Mouse (Mus musculus): Measurements from ENCODE around the gene Tap1. TPM values are rescaled to one million over a fixed set of nuclear protein-coding genes. Genes with fewer than 3 reads are reported as not detected.
"Not testable (repeated sequence)": the region's sequence is repeated elsewhere in the genome, so short reads cannot be mapped to it uniquely, and the experiment has no call there.

The Tap1 gene
- total RNA-seq, 2 experiments from 2014 or later, result 4.4 to 5.4 TPM

DNA sequence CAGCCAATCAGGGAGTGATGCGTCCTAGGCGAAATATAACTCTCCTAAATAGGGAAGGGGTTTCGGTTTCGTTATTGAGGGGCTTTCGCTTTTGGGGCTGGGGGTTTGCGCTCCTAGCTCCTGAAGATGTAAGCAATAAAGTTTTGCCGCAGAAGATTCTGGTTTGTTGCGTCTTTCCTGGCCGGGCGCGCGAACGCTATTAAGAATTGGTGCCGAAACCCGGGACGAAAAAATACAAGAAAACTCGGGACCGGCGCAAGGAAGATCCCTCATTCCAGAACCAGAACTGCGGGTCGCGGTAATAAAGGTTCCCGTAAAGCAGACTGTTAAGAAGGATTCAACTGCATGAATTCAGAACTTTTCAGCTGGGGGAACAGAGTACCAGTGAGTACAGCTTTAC, 38.6 kb downstream of the Tap1 start:
- DNase-seq (ENCODE audit: low spot score in 2 of 2), result not testable (repeated sequence)

DNA sequence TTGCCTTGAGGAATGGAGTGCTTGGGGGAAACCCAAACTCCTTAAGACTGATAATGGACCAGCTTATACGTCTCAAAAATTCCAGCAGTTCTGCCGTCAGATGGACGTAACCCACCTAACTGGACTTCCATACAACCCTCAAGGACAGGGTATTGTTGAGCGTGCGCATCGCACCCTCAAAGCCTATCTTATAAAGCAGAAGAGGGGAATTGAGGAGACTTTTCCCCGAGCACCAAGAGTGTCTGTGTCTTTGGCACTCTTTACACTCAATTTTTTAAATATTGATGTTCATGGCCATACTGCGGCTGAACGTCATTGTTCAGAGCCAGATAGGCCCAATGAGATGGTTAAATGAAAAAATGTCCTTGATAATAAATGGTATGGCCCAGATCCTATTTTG, 43.6 kb downstream of the Tap1 start:
- DNase-seq (ENCODE audit: low spot score in 2 of 2), result not testable (repeated sequence)

DNA sequence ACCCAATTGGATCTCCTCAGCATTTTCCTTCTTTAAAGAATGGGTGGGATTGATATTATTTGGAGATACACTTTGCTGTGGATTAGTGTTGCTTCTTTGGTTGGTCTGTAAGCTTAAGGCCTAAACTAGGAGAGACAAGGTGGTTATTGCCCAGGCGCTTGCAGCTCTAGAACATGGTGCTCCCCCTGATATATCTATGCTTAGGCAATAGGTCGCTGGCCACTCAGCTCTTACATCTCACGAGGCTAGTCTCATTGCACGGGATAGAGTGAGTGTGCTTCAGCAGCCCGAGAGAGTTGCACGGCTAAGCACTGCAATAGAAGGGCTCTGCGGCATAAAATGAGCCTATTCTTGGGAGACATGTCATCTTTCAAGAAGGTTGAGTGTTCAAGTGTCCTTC, 44.7 kb downstream of the Tap1 start:
- not testable (repeated sequence) for DNase-seq (ENCODE audit: low spot score in 2 of 2)

DNA sequence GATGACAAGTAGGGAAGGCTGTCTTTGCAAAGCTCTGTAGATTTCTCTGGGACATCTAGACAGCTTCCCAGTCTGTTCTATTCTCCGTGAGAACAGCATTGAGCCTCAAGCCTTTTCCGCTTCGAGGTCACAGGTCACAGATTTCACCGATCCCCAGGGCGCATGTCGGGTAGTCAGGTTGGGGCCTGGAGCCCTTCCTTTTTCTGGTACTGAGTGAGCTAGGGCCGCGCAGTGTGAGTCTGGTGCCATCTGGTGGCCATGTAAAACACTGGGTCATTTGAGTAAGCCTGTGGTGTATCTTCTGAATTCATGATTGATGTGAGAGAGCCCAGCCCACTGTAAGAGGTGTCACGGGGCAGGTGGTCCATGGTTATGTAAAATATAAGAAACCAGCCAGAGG, 47.6 kb downstream of the Tap1 start:
- peak; percentile 34 to 67 for DNase-seq (ENCODE audit: low spot score in 2 of 2)

DNA sequence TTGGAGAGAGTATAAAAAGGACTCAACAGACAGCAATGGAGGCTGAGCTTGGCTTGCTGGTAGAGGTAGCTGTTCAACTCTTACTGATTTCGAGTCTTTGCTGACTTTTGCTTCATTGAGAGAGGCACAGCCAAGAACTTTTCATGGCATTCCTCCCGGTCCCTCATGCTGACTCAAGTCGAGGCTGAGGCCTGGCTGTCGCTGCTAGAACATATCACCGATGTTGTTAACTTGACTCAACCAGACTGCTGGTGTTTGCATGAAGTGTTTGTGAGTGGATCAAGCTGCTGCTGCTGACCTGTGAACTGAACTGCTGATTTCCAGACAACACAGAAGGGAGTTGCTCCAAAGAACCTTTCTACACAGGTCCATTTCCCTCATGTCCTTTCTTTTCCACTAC, 49.3 kb downstream of the Tap1 start:
- DNase-seq (ENCODE audit: low spot score in 2 of 2), result no peak

DNA sequence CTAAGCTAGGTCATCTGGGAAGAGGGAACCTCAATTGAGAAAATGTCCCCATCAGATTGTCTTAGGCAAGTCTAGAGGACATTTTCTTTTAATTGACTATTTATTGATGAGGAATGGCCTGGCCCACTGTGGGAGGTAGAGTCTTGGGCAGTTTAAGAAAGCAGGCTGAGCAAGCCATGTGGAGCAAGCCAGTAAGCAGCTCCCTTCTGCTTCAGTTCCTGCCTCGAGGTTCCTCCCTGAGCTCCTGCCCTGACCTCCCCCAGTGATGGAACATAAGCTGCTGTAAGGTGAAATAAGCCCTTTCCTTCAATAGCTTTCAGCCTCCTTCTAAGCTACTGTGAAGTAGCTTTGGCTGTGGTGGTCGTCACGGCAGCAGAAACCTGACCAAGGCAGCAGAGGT, 50.4 kb downstream of the Tap1 start:
- no peak for DNase-seq (ENCODE audit: low spot score in 2 of 2)

DNA sequence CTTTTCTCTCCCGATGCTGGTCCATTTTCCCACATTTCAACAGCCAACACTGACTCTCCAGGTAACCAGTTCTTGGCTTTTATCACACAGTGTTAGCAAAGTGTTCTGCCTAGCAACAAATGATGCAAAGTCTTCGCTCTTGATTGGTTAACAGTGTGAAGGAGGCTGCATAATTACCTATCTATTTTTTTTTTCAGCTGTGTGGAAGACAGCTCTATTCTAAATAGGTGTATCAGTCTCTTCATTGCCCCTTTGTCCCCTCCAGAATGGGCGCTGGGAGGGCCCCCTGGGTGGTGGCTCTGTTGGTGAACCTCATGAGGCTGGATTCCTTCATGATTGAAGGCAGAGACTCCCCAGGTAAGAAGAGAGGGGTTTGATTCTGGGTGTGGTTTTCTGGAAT, 51.4 kb downstream of the Tap1 start, which contains the start of gene H2-Ob:
TSS of gene H2-Ob (plus strand) at position 198 of the 400 bp plus-strand sequence.
- no peak for DNase-seq (ENCODE audit: low spot score in 2 of 2)

DNA sequence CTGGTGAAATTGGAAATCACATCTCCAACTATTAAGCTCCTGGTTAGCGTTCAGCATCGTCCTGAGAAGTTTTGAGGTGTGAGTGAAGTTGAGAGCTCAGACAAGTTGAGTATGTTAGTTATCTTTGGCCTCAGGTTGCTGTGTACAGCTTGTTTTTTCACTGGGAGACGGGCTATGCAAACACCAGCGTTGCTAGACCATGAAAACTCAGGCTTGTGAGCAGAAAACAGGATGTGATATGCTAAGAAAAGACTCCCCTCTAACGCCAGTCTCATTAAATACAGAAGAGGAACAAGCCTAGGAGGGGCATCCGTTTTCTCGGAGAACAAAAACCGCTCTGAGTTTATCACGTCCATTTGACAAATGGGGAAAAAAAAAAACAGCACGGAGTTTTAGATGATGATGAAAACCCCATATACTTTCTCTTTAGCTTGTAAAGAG, 52.3 kb downstream of the Tap1 start:
- DNase-seq (ENCODE audit: low spot score in 2 of 2), result no peak

DNA sequence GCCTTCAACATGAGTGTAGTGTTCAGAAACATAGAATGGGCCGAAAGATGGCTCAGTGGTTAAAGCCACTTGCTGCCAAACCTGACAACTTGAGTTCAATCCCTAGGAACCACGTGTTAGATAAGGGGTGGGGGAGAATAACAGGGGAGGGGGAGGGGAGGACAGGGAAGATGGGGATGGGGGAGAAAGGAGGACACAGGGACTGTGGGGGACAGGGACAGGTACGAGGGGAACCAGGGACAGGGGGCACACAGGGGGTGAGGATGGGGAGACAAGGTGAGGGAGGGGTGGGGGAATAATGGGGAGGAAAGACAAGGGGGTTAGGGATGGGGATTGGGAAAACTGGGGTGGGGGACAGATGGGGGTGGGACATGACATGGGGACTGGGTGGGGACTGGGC, 53.0 kb downstream of the Tap1 start:
- no peak for DNase-seq (ENCODE audit: low spot score in 2 of 2)

DNA sequence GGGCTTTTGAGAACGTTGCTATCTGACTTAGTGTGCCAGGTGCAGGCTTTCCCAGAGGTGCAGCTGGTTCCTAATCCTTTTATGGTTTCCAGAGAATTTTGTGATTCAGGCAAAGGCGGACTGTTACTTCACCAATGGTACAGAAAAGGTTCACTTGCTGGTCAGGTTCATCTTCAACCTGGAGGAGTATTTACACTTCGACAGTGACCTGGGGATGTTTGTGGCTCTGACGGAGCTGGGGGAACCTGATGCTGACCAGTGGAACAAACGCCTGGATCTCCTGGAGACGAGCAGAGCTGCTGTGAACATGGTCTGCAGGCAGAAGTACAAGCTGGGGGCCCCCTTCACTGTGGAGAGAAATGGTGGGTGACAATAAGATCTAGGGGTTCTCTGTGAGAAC, 53.6 kb downstream of the Tap1 start:
- DNase-seq (ENCODE audit: low spot score in 2 of 2), result no peak

DNA sequence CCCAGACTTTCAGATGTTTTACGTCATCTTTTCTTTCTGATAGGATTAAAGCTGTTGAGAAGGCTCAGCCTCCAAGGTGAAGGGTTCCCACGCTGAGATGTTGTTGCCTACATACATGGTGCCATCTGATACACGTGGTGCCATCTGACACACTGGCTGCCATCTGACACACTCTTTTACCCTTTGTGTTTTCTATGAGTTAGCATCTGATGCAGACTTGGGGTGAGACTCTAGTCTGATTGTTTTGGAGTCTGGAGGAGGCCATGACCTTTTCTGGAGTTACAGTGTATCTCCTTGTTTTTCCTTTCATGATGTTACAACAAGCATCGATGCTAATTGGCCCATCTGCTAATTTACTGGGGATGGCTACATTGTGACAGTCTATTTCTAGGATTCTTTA, 57.3 kb downstream of the Tap1 start:
- DNase-seq (ENCODE audit: low spot score in 2 of 2), result no peak

Other genes with a start within 250 kb of the Tap1 start
- gene Pfdn6, start 247.2 kb upstream of the Tap1 start, total RNA-seq (2021), result 10 to 100 TPM; 73.2 to 74.5 TPM
- 10 to 100 TPM; 18.8 to 20.0 TPM for gene Wdr46, start 246.9 kb upstream of the Tap1 start, total RNA-seq (2021)
- 1 to 10 TPM; 3.8 to 4.5 TPM for gene B3galt4, start 236.1 kb upstream of the Tap1 start, total RNA-seq (2021)
- gene Vps52, start 231.7 kb upstream of the Tap1 start, total RNA-seq (2021), result 10 to 100 TPM; 37.4 to 38.6 TPM
- gene Rps18, start 231.6 kb upstream of the Tap1 start, total RNA-seq (2021), result 100 to 1,000 TPM; 863 to 945 TPM
- 10 to 100 TPM; 38.8 to 51.5 TPM for gene H2-K1, start 187.2 kb upstream of the Tap1 start, total RNA-seq (2021)
- 10 to 100 TPM; 19.3 to 20.9 TPM for gene Ring1, start 162.9 kb upstream of the Tap1 start, total RNA-seq (2021)
- gene H2-Ke6, start 159.5 kb upstream of the Tap1 start, total RNA-seq (2021), result 10 to 100 TPM; 60.4 to 61.7 TPM
- gene Slc39a7, start 155.9 kb upstream of the Tap1 start, total RNA-seq (2021), result 100 to 1,000 TPM in 1 of 2 experiments, 10 to 100 TPM in 1; 98.5 to 107 TPM
- 10 to 100 TPM; 43.6 to 49.4 TPM for gene Rxrb, start 155.7 kb upstream of the Tap1 start, total RNA-seq (2021)
- 10 to 100 TPM; 45.4 to 77.3 TPM for gene Col11a2, start 148.1 kb upstream of the Tap1 start, total RNA-seq (2021)
- gene H2-Oa, start 95.2 kb upstream of the Tap1 start, total RNA-seq (2021), result not detected
- gene H2-DMa, start 68.0 kb upstream of the Tap1 start, total RNA-seq (2021), result 1 to 10 TPM; 7.6 to 8.7 TPM
- 100 to 1,000 TPM; 125 to 136 TPM for gene Brd2, start 64.9 kb upstream of the Tap1 start, total RNA-seq (2021)
- under 1 TPM; 0.36 to 0.37 TPM for gene H2-DMb2, start 44.2 kb upstream of the Tap1 start, total RNA-seq (2021)
- 1 to 10 TPM in 1 of 2 experiments, under 1 TPM in 1; 0.70 to 1.4 TPM for gene H2-DMb1, start 34.5 kb upstream of the Tap1 start, total RNA-seq (2021)
- gene Psmb9, start 211 bp downstream of the Tap1 start, total RNA-seq (2021), result 1 to 10 TPM; 1.6 to 4.1 TPM
- gene Psmb8, start 10.2 kb downstream of the Tap1 start, total RNA-seq (2021), result 1 to 10 TPM; 4.3 to 6.1 TPM
- gene Tap2, start 16.0 kb downstream of the Tap1 start, total RNA-seq (2021), result 1 to 10 TPM; 8.1 to 8.3 TPM
- under 1 TPM in 1 of 2 experiments, not detected in 1; 0.39 TPM for gene H2-Ob, start 51.4 kb downstream of the Tap1 start, total RNA-seq (2021)
- gene H2-Ab1, start 70.1 kb downstream of the Tap1 start, total RNA-seq (2021), result 1 to 10 TPM; 2.1 to 2.9 TPM
- gene H2-Aa, start 100.3 kb downstream of the Tap1 start, total RNA-seq (2021), result 1 to 10 TPM; 2.1 to 3.1 TPM
- 1 to 10 TPM; 2.6 to 4.1 TPM for gene H2-Eb1, start 118.3 kb downstream of the Tap1 start, total RNA-seq (2021)
- not detected for gene H2-Eb2, start 138.1 kb downstream of the Tap1 start, total RNA-seq (2021)
- gene Btnl2, start 167.3 kb downstream of the Tap1 start, total RNA-seq (2021), result under 1 TPM; 0.64 to 0.67 TPM
- gene Btnl1, start 189.6 kb downstream of the Tap1 start, total RNA-seq (2021), result not detected
- 1 to 10 TPM in 1 of 2 experiments, under 1 TPM in 1; 0.88 to 1.1 TPM for gene BC051142, start 211.3 kb downstream of the Tap1 start, total RNA-seq (2021)